In the genomic region with DNA sequence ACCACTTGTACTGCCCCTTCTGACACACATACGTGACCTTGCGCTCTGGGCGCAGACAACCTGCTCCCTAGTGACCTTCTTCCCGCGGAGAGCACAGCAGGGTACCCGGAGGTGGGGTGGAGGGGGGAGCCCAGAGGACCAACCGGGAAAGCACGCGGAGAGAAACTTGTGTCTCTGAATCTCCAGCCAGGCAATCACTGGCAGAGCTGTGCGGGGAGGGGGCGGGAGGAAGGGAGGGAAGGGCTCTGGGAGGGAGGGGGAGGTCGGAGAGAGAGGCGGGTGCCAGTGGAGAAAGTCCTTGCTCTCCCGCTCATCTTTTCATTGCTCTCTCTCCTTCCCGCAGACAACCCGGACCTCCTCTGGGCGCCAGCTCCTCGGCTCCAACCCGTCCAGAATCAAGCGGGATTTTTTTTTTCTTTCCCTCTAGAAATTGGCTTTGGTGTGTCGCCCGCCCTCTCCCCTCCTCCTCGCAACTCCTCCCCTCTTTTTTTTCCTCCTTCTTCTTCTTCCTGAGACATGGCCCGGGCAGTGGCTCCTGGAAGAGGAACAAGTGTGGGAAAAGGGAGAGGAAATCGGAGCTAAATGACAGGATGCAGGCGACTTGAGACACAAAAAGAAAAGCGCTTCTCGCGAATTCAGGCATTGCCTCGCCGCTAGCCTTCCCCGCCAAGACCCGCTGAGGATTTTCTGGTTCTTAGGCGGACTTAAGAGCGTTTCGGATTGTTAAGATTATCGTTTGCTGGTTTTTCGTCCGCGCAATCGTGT, we compare ENCODE assay signal across 8 mouse cellular contexts. TPM values are rescaled to one million over a fixed set of nuclear protein-coding genes. Genes with fewer than 3 reads are reported as not detected.
DNase-seq lines count a peak whose midpoint lies in the region; ATAC-seq lines count a peak whose summit lies in the region.

No protein-coding gene starts in this region.

- peak; percentile 83 for DNase-seq in 3T3-L1 (ENCODE audit: low read depth, low spot score)
- DNase-seq in adrenal gland, adult 8-10 months, result peak; percentile 63
- DNase-seq in kidney, postnatal 10 days, result peak; percentile 81
- DNase-seq in neural tube, embryonic 10.5 days (ENCODE audit: extremely low spot score, low spot score), result peak; percentile 78
- DNase-seq in thymus, postnatal 0 days (ENCODE audit: low spot score), result peak; percentile 50

- no peaks in the 10 kb centered on the region for H3K9me3 ChIP-seq in forebrain, embryonic 12.5 days
- H3K9me3 ChIP-seq in heart, embryonic 15.5 days (replicated peaks), result no peaks in the 10 kb centered on the region
- no peaks in the 10 kb centered on the region for H3K9me3 ChIP-seq in liver, embryonic 12.5 days (replicated peaks)

- WGBS in forebrain, embryonic 12.5 days, result under 1% methylated on average over 40 of the region's 41 CpGs
- under 1% methylated on average over 41 of the region's 41 CpGs for WGBS in heart, embryonic 15.5 days
- under 1% methylated on average over 39 of the region's 41 CpGs for WGBS in liver, embryonic 12.5 days (ENCODE audit: insufficient replicate concordance)

- H3K27me3 ChIP-seq in forebrain, embryonic 12.5 days, result peaks cover 26% of the 10 kb centered on the region
- H3K27me3 ChIP-seq in heart, embryonic 15.5 days, result no peaks in the 10 kb centered on the region
- H3K27me3 ChIP-seq in liver, embryonic 12.5 days (replicated peaks), result peaks cover 70% of the 10 kb centered on the region

- H3K4me2 ChIP-seq in forebrain, embryonic 12.5 days, result peak overlapping the region; percentile 99
- peak overlapping the region; percentile 92 for H3K4me2 ChIP-seq in heart, embryonic 15.5 days
- peak overlapping the region; percentile 67 for H3K4me2 ChIP-seq in liver, embryonic 12.5 days

- ATAC-seq in forebrain, embryonic 12.5 days (ENCODE audit: low FRiP score), result peak; percentile 35
- ATAC-seq in heart, embryonic 15.5 days (replicated peaks; ENCODE audit: insufficient number of reproducible peaks, insufficient read depth, low FRiP score, low read depth), result peak; percentile 53
- no peak for ATAC-seq in liver, embryonic 12.5 days

- H3K4me3 ChIP-seq in forebrain, embryonic 12.5 days (replicated peaks), result peak overlapping the region; percentile 72
- peak overlapping the region; percentile 98 for H3K4me3 ChIP-seq in heart, embryonic 15.5 days
- peak overlapping the region; percentile 60 for H3K4me3 ChIP-seq in liver, embryonic 12.5 days

- H3K9ac ChIP-seq in forebrain, embryonic 12.5 days, result peak overlapping the region; percentile 78
- H3K9ac ChIP-seq in heart, embryonic 15.5 days, result peak overlapping the region; percentile 98
- H3K9ac ChIP-seq in liver, embryonic 12.5 days, result peak overlapping the region; percentile 68

- H3K27ac ChIP-seq in forebrain, embryonic 12.5 days, result peak overlapping the region; percentile 94
- H3K27ac ChIP-seq in heart, embryonic 15.5 days, result peak overlapping the region; percentile 99
- H3K27ac ChIP-seq in liver, embryonic 12.5 days, result peak overlapping the region; percentile 80

- no peaks in the 10 kb centered on the region for H3K36me3 ChIP-seq in forebrain, embryonic 12.5 days (replicated peaks)
- no peaks in the 10 kb centered on the region for H3K36me3 ChIP-seq in heart, embryonic 15.5 days
- H3K36me3 ChIP-seq in liver, embryonic 12.5 days, result no peaks in the 10 kb centered on the region

- peaks cover 56% of the 10 kb centered on the region for H3K4me1 ChIP-seq in forebrain, embryonic 12.5 days
- peaks cover 30% of the 10 kb centered on the region for H3K4me1 ChIP-seq in heart, embryonic 15.5 days (replicated peaks)
- H3K4me1 ChIP-seq in liver, embryonic 12.5 days, result no peaks in the 10 kb centered on the region; the same call in 1 of the 2 replicates

RNA-seq across cellular contexts. Expression of a gene that starts 0.5 kb away (rescaled TPM):
- 100 to 1,000 TPM in 2 of 4 experiments, 10 to 100 TPM in 2; 70.0 to 135 (median 99.1) TPM for total RNA-seq in adrenal gland, adult 8-10 months (2022)
- polyA plus RNA-seq in forebrain, embryonic 12.5 days (2016; fragmentation: Nextera tagmentation; extraction: Ambion mirVana), result 39.7 and 40.8 TPM in 2 replicates
- 138 and 147 TPM in 2 replicates for polyA plus RNA-seq in heart, embryonic 15.5 days (2015; fragmentation: Nextera tagmentation; extraction: Ambion mirVana)
- polyA plus RNA-seq in liver, embryonic 12.5 days (2016; fragmentation: Nextera tagmentation; extraction: Ambion mirVana), result 32.0 and 32.8 TPM in 2 replicates
- 45.8 and 49.3 TPM in 2 replicates for polyA plus RNA-seq in thymus, postnatal 0 days (2015; fragmentation: Nextera tagmentation; extraction: Ambion mirVana)
